Mouse (Mus musculus): ENCODE measurements around the gene Olfr1196. TPM values are rescaled to one million over a fixed set of nuclear protein-coding genes. Genes with fewer than 3 reads are reported as not detected.
"Not testable (repeated sequence)": the region's sequence is repeated elsewhere in the genome, so short reads cannot be mapped to it uniquely, and the experiment has no call there.

Olfr1196 gene
- not detected in 2 replicates for polyA plus RNA-seq (2015; fragmentation: Nextera tagmentation; extraction: Ambion mirVana)

GRCm38 (mm10) chr2:88704497-88704896 is at the start of gene Olfr1196:
TSS of gene Olfr1196 (minus strand) at chr2:88704597.
- ATAC-seq (ENCODE audit: low read depth): no peak
- WGBS (ENCODE audit: insufficient replicate concordance): 55% methylated on average over 2 of the region's 2 CpGs
- H3K36me3 ChIP-seq (ENCODE audit: control insufficient read depth, insufficient read depth): no peaks in the 10 kb centered on the region

GRCm38 (mm10) chr2:88751270-88751669 is 46.9 kb upstream of the Olfr1196 start, which contains the start of gene Olfr1198:
TSS of gene Olfr1198 (minus strand) at chr2:88751370.
- Histone ChIP-seq H3K36me3 (ENCODE audit: control insufficient read depth, insufficient read depth) (no peaks in the 10 kb centered on the region), H3K4me1 (ENCODE audit: control insufficient read depth, low read depth, low read length) (no peaks in the 10 kb centered on the region), H3K27me3 (ENCODE audit: control insufficient read depth, insufficient read depth, low read depth, low read length) (no peaks in the 10 kb centered on the region), H3K4me2 (ENCODE audit: low read depth, low read length) (no peak within 1 kb of the TSS), H3K4me3 (ENCODE audit: low read depth, low read length) (no peak within 1 kb of the TSS), H3K9ac (ENCODE audit: low read depth, low read length) (no peak within 1 kb of the TSS), H3K9me3 (replicated peaks; ENCODE audit: control insufficient read depth, low read length) (no peaks in the 10 kb centered on the region), H3K27ac (ENCODE audit: low read length) (no peak within 1 kb of the TSS)
- 85% methylated on average over 2 of the region's 2 CpGs for WGBS (ENCODE audit: insufficient replicate concordance)
- ATAC-seq (ENCODE audit: low read depth): no peak

More at GRCm38 (mm10) chr2:88704497-88704896, at the start of gene Olfr1196:
- H3K9me3 ChIP-seq (replicated peaks; ENCODE audit: control insufficient read depth, low read length): no peaks in the 10 kb centered on the region
- H3K27me3 ChIP-seq (ENCODE audit: control insufficient read depth, insufficient read depth, low read depth, low read length): no peaks in the 10 kb centered on the region
- H3K4me3 ChIP-seq (ENCODE audit: low read depth, low read length): no peak within 1 kb of the TSS
- no peak within 1 kb of the TSS for H3K4me2 ChIP-seq (ENCODE audit: low read depth, low read length)
- H3K27ac ChIP-seq (ENCODE audit: low read length): no peak within 1 kb of the TSS
- H3K9ac ChIP-seq (ENCODE audit: low read depth, low read length): no peak within 1 kb of the TSS
- H3K4me1 ChIP-seq (ENCODE audit: control insufficient read depth, low read depth, low read length): no peaks in the 10 kb centered on the region

- no peaks in the 10 kb centered on the region for H3K36me3 ChIP-seq (ENCODE audit: control insufficient read depth, insufficient read depth)
- WGBS (ENCODE audit: insufficient replicate concordance): 53% methylated on average over 3 of the region's 3 CpGs
- H3K4me2 ChIP-seq (ENCODE audit: low read depth, low read length): no peak overlapping the region
- no peaks in the 10 kb centered on the region for H3K27me3 ChIP-seq (ENCODE audit: control insufficient read depth, insufficient read depth, low read depth, low read length)
- H3K9me3 ChIP-seq (replicated peaks; ENCODE audit: control insufficient read depth, low read length): no peaks in the 10 kb centered on the region
- H3K9ac ChIP-seq (ENCODE audit: low read depth, low read length): no peak overlapping the region
- no peaks in the 10 kb centered on the region for H3K4me1 ChIP-seq (ENCODE audit: control insufficient read depth, low read depth, low read length)
- no peak overlapping the region for H3K27ac ChIP-seq (ENCODE audit: low read length)
- H3K4me3 ChIP-seq (ENCODE audit: low read depth, low read length): no peak overlapping the region
- no peak for ATAC-seq (ENCODE audit: low read depth)
Observed at GRCm38 (mm10) chr2:88743379-88743778, 39.0 kb upstream of the Olfr1196 start.

GRCm38 (mm10) chr2:88732266-88732665 is 27.9 kb upstream of the Olfr1196 start, which contains the start of gene Olfr1197:
TSS of gene Olfr1197 (minus strand) at chr2:88732366.
- Histone ChIP-seq H3K4me2 (ENCODE audit: low read depth, low read length) (no peak within 1 kb of the TSS), H3K4me1 (ENCODE audit: control insufficient read depth, low read depth, low read length) (no peaks in the 10 kb centered on the region), H3K9ac (ENCODE audit: low read depth, low read length) (no peak within 1 kb of the TSS), H3K36me3 (ENCODE audit: control insufficient read depth, insufficient read depth) (no peaks in the 10 kb centered on the region), H3K9me3 (replicated peaks; ENCODE audit: control insufficient read depth, low read length) (no peaks in the 10 kb centered on the region), H3K4me3 (ENCODE audit: low read depth, low read length) (no peak within 1 kb of the TSS), H3K27me3 (ENCODE audit: control insufficient read depth, insufficient read depth, low read depth, low read length) (no peaks in the 10 kb centered on the region), H3K27ac (ENCODE audit: low read length) (no peak within 1 kb of the TSS)
- WGBS (ENCODE audit: insufficient replicate concordance): 68% methylated on average over 1 of the region's 1 CpGs
- ATAC-seq (ENCODE audit: low read depth): no peak

GRCm38 (mm10) chr2:88689087-88689486 is 15.3 kb downstream of the Olfr1196 start, which contains the start of gene Olfr1195:
TSS of gene Olfr1195 (minus strand) at chr2:88689187.
- no peaks in the 10 kb centered on the region for H3K4me1 ChIP-seq (ENCODE audit: control insufficient read depth, low read depth, low read length)
- H3K9ac ChIP-seq (ENCODE audit: low read depth, low read length): no peak within 1 kb of the TSS
- H3K36me3 ChIP-seq (ENCODE audit: control insufficient read depth, insufficient read depth): no peaks in the 10 kb centered on the region
- ATAC-seq (ENCODE audit: low read depth): no peak
- no peak within 1 kb of the TSS for H3K4me3 ChIP-seq (ENCODE audit: low read depth, low read length)
- no peaks in the 10 kb centered on the region for H3K9me3 ChIP-seq (replicated peaks; ENCODE audit: control insufficient read depth, low read length)
- H3K4me2 ChIP-seq (ENCODE audit: low read depth, low read length): no peak within 1 kb of the TSS
- H3K27me3 ChIP-seq (ENCODE audit: control insufficient read depth, insufficient read depth, low read depth, low read length): no peaks in the 10 kb centered on the region
- H3K27ac ChIP-seq (ENCODE audit: low read length): no peak within 1 kb of the TSS

- not testable (repeated sequence) for H3K27me3 ChIP-seq (ENCODE audit: control insufficient read depth, insufficient read depth, low read depth, low read length); H3K4me3 ChIP-seq (ENCODE audit: low read depth, low read length); H3K36me3 ChIP-seq (ENCODE audit: control insufficient read depth, insufficient read depth); H3K4me1 ChIP-seq (ENCODE audit: control insufficient read depth, low read depth, low read length); H3K4me2 ChIP-seq (ENCODE audit: low read depth, low read length); H3K9ac ChIP-seq (ENCODE audit: low read depth, low read length); ATAC-seq (ENCODE audit: low read depth); H3K9me3 ChIP-seq (replicated peaks; ENCODE audit: control insufficient read depth, low read length); H3K27ac ChIP-seq (ENCODE audit: low read length)
Observed at GRCm38 (mm10) chr2:88675328-88675727, 29.1 kb downstream of the Olfr1196 start, which contains the start of gene Olfr1193. TSS of gene Olfr1193 (plus strand) at chr2:88675628.

GRCm38 (mm10) chr2:88648209-88648608 is 56.2 kb downstream of the Olfr1196 start, which contains the start of gene Olfr1192-ps1:
TSS of gene Olfr1192-ps1 (plus strand) at chr2:88648509.
- no peaks in the 10 kb centered on the region for H3K4me1 ChIP-seq (ENCODE audit: control insufficient read depth, low read depth, low read length)
- no peak within 1 kb of the TSS for H3K9ac ChIP-seq (ENCODE audit: low read depth, low read length)
- H3K4me2 ChIP-seq (ENCODE audit: low read depth, low read length): no peak within 1 kb of the TSS
- H3K27ac ChIP-seq (ENCODE audit: low read length): no peak within 1 kb of the TSS
- no peaks in the 10 kb centered on the region for H3K36me3 ChIP-seq (ENCODE audit: control insufficient read depth, insufficient read depth)
- H3K27me3 ChIP-seq (ENCODE audit: control insufficient read depth, insufficient read depth, low read depth, low read length): no peaks in the 10 kb centered on the region
- H3K9me3 ChIP-seq (replicated peaks; ENCODE audit: control insufficient read depth, low read length): no peaks in the 10 kb centered on the region
- no peak for ATAC-seq (ENCODE audit: low read depth)
- WGBS (ENCODE audit: insufficient replicate concordance): 27% methylated on average over 1 of the region's 1 CpGs
- no peak within 1 kb of the TSS for H3K4me3 ChIP-seq (ENCODE audit: low read depth, low read length)

Other genes with a start within 250 kb of the Olfr1196 start
- not detected in 2 replicates for gene Olfr1183, start 249.7 kb downstream of the Olfr1196 start, polyA plus RNA-seq (2015; fragmentation: Nextera tagmentation; extraction: Ambion mirVana)
- gene Olfr1184, start 221.0 kb downstream of the Olfr1196 start, polyA plus RNA-seq (2015; fragmentation: Nextera tagmentation; extraction: Ambion mirVana): not detected in 2 replicates
- not detected in 2 replicates for gene Olfr1185-ps1, start 211.3 kb downstream of the Olfr1196 start, polyA plus RNA-seq (2015; fragmentation: Nextera tagmentation; extraction: Ambion mirVana)
- gene Olfr1186, start 186.0 kb downstream of the Olfr1196 start, polyA plus RNA-seq (2015; fragmentation: Nextera tagmentation; extraction: Ambion mirVana): not detected in 2 replicates
- gene Olfr1188, start 147.7 kb downstream of the Olfr1196 start, polyA plus RNA-seq (2015; fragmentation: Nextera tagmentation; extraction: Ambion mirVana): not detected in 2 replicates
- not detected in 2 replicates for gene Olfr1189, start 118.1 kb downstream of the Olfr1196 start, polyA plus RNA-seq (2015; fragmentation: Nextera tagmentation; extraction: Ambion mirVana)
- gene Olfr1191-ps1, start 64.1 kb downstream of the Olfr1196 start, polyA plus RNA-seq (2015; fragmentation: Nextera tagmentation; extraction: Ambion mirVana): not detected in 2 replicates
- not detected in 2 replicates for gene Olfr1192-ps1, start 56.1 kb downstream of the Olfr1196 start, polyA plus RNA-seq (2015; fragmentation: Nextera tagmentation; extraction: Ambion mirVana)
- gene Olfr1193, start 29.0 kb downstream of the Olfr1196 start, polyA plus RNA-seq (2015; fragmentation: Nextera tagmentation; extraction: Ambion mirVana): not detected in 2 replicates
- not detected in 2 replicates for gene Olfr1195, start 15.4 kb downstream of the Olfr1196 start, polyA plus RNA-seq (2015; fragmentation: Nextera tagmentation; extraction: Ambion mirVana)
- gene Olfr1197, start 27.8 kb upstream of the Olfr1196 start, polyA plus RNA-seq (2015; fragmentation: Nextera tagmentation; extraction: Ambion mirVana): not detected in 2 replicates
- gene Olfr1198, start 46.8 kb upstream of the Olfr1196 start, polyA plus RNA-seq (2015; fragmentation: Nextera tagmentation; extraction: Ambion mirVana): not detected in 2 replicates
- not detected in 2 replicates for gene Olfr1199, start 55.9 kb upstream of the Olfr1196 start, polyA plus RNA-seq (2015; fragmentation: Nextera tagmentation; extraction: Ambion mirVana)
- not detected in 2 replicates for gene Olfr1200, start 65.9 kb upstream of the Olfr1196 start, polyA plus RNA-seq (2015; fragmentation: Nextera tagmentation; extraction: Ambion mirVana)
- gene Olfr1201, start 88.4 kb upstream of the Olfr1196 start, polyA plus RNA-seq (2015; fragmentation: Nextera tagmentation; extraction: Ambion mirVana): not detected in 2 replicates
- gene Olfr1202, start 109.9 kb upstream of the Olfr1196 start, polyA plus RNA-seq (2015; fragmentation: Nextera tagmentation; extraction: Ambion mirVana): not detected in 2 replicates
- not detected in 2 replicates for gene Olfr1205, start 125.1 kb upstream of the Olfr1196 start, polyA plus RNA-seq (2015; fragmentation: Nextera tagmentation; extraction: Ambion mirVana)
- gene Olfr1204, start 144.7 kb upstream of the Olfr1196 start, polyA plus RNA-seq (2015; fragmentation: Nextera tagmentation; extraction: Ambion mirVana): not detected in 2 replicates
- not detected in 2 replicates for gene Olfr1206, start 158.6 kb upstream of the Olfr1196 start, polyA plus RNA-seq (2015; fragmentation: Nextera tagmentation; extraction: Ambion mirVana)
- not detected in 2 replicates for gene Olfr1208, start 197.7 kb upstream of the Olfr1196 start, polyA plus RNA-seq (2015; fragmentation: Nextera tagmentation; extraction: Ambion mirVana)
- not detected in 2 replicates for gene Olfr1209, start 210.6 kb upstream of the Olfr1196 start, polyA plus RNA-seq (2015; fragmentation: Nextera tagmentation; extraction: Ambion mirVana)
- gene Olfr1211, start 233.5 kb upstream of the Olfr1196 start, polyA plus RNA-seq (2015; fragmentation: Nextera tagmentation; extraction: Ambion mirVana): not detected in 2 replicates
- gene Olfr1212, start 249.4 kb upstream of the Olfr1196 start, polyA plus RNA-seq (2015; fragmentation: Nextera tagmentation; extraction: Ambion mirVana): not detected in 2 replicates